Mouse (Mus musculus) yolk sac, embryonic 10.5 days (tissue): ENCODE data around the gene Pparg.

Experiments used
- DNase-seq: peaks from one replicate; pipeline ENCODE4 v3.0.0-alpha.2; 2017; ENCODE audit warnings: low spot score

The Pparg gene

DNA sequence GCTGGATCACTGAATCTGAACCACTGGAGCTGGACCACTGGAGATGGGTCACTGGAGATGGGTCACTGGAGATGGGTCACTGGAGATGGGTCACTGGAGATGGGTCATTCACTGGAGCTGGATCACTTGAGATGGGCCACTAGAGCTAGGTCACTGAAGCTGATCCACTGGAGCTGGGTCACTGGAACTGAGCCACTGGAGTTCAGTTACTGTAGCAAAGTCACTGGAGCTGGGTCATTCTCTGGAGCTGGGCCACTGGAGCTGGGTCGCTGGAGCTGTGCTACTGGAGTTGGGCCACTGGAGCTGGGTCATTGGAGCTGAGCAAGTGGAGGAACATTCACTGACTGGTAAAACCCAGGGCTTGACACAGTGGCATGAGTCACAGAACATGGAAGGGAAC lies 145.7 kb downstream of the Pparg start:
- DNase-seq: no peak

DNA sequence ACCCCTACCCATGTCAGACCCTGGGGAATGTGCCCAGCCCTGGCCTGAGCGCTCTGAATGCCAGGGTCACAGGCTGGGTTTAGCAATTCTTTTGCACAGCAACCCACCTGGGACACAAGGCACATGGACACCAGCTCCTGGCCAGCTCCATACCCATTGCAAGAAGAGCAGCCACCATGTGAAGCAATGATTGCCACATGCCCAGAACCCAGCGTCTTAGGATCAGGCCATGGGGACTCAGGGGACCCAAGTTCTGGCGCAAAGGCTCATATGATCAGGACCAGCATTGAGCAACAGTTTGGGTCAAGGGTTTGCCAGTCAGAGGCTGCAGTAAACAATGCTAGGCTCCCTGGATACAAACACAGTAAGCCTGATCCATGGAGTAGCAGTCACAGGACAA lies 150.7 kb downstream of the Pparg start:
- no peak for DNase-seq

DNA sequence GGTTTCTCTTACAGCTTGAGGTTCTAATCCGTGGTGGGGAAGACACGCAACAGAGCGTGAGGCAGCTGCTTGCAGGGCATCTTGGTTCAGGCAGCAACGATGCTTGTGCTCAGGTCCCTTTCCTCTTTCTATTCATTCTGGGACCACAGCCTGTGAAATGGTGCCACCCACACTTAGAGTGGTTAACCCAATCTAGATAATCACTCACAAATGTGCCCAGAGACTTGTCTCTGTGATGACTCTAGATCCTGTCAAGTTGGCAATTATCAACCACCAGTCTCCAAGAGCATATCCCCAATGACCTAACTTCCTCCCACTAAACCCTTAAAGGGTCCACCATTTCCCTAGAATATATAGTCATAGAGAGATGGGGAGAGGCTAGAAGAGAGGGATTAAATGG lies 152.5 kb downstream of the Pparg start:
- DNase-seq: no peak

DNA sequence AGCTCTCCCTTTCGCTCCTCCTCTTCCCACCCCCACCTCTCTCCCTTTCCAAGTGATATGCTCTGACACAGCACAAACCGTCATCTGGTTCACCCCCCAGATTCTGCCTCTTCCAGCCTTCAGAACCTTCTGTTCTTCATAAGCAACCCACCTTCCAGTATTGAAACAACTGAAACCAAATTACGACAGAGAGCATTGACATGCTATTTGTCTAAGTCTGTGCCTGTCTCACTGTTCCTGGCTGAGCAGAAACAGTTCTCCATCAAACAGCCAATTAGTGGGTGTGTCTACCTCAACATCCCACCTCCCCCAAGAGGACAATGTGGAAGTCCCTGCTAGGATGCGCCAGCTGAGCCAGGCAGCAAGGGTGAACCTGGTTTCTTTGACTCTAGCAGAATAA lies 157.2 kb downstream of the Pparg start:
- no peak for DNase-seq

DNA sequence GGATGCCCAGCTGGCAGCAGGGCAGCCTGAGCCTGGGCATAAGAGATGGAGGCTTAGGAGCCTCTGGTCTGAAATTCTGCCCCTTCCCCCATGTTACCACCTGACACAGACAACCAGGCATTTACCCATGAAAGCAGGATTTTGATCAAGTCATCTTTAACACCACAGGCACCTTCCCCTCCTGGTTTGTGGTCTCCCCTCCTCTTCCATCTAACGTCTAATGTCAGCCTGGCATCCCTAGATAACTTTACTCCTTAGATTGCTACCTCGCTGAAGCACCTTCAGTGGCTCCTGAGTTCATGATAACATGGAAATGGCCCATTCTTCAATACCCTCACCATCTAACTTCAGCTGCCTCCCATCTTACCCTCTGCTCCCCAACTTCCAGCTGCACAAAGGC lies 157.6 kb downstream of the Pparg start:
- DNase-seq: no peak

DNA sequence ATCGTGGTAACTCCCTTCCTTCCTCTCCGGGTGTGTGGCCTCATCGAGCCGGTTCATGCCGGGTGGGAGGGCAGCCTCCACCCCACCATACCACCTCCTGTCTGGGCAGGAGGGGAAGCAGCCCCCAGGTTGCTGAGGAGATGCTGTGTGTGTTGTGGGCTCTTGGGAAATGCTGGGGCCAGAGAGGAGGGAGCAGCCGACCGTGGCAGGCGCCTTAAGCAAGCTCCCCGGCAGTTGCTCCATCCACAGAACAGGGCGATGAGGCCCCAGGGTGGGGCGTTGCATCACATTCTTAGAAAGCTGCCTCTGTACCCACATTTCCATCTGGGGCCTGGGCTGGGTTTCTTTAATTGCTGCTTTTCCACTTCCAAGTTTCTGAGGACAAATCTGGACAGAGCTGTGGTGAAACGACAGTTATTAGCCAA lies 158.5 kb downstream of the Pparg start:
- no peak for DNase-seq

DNA sequence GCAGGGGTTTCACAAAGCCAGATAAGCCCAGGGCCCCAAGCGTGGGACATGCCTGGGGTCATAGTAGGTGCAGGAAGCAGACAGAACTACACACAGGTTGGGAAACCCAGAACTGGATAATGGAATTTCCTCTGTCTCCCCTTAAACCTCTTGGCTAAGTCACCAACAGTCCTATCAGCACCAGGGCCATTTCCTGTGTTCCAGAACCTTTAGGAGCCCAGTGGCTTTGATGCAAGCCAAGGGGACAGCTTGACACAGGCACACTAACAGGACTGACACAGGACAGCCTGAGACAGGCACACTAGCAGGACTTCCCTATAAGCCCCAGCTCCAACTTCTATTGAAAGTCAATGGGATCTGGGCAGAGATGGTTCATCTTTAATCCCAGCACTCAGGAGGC lies 161.2 kb downstream of the Pparg start:
- no peak for DNase-seq

DNA sequence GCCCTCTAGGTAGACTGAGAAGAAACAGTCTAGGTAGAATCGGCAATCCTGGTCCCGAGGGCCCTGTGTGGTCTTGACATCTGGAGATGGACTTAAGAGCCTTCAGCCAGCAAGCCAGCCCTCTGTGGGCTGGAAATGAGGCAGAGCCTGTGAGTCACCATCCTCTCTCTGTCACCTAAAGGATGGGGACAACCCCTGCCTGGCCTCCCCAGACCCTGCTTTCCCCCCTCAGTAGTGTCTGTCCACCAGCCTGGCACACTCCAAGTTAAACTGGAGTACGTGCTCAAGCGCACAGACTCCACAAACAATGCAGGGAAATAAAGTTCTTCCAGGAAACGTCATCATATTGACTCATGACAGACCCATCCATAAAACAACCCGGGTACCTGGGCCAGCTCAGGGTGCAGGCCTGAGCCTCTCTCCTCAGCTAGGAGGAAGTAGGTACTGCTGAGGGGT lies 162.0 kb downstream of the Pparg start:
- DNase-seq: no peak

DNA sequence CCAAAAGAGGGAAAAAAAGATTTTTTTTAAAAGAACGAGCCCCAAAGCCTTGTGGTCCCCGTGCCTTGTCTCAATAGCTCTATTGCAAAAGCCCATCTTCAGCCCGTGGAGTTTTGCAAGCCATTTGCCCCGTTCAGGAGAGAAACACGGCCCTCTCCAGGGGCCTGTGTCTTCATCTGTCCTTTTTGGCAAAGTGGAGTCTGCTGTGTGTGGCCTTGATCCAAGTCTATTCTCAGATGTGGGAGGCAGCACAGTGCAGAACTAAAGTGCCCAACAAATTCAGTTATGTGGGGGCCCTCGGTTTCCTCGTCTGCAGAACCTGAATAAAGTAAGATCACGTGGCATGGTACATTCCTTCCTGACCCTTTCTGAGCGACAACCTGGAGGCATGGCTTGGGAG lies 162.4 kb downstream of the Pparg start:
- DNase-seq: no peak

DNA sequence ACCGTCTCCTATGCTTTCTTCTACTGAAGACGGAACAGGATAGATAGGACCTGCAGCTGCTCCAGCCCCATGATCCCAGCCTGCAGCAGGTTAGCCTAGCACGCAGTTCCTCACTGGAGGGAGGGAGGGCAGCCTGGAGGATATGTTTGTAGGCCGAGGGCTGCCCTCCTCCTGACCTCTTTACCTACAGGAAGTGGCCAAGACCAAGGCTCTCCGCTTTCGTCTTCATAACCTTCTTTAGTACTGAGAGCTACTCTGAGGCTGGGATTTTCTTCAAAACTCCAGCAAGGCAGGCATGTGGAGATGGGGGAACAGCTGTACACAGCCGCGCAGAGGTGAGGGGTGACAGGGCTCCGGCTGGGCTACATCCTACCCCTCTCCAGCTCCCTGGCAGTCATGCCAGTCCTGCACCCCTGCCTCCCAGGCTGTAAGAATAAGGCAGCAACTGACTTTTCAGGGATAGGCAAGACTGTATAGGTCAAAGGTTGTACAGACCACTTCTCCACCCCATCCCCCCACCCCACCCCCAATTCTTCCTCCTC lies 163.8 kb downstream of the Pparg start:
- no peak for DNase-seq

DNA sequence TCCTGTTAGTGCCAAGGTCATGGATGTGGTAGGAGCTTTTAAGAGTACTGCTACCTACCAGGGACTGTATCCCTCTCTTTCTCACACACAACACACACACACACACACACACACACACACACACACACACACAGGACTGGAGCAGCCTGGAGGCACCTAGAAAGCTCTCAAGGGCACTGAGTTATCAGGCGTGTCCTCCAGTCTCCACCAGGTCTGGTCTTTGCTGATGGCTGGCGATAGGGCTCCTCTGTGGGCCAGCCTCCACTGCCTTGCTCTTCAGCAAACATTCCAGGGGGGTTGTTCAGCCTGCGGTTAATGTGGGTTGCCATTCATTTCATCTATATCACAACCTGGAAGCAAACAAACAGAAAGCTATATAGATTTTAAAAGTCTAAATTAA lies 166.7 kb downstream of the Pparg start:
- no peak for DNase-seq

DNA sequence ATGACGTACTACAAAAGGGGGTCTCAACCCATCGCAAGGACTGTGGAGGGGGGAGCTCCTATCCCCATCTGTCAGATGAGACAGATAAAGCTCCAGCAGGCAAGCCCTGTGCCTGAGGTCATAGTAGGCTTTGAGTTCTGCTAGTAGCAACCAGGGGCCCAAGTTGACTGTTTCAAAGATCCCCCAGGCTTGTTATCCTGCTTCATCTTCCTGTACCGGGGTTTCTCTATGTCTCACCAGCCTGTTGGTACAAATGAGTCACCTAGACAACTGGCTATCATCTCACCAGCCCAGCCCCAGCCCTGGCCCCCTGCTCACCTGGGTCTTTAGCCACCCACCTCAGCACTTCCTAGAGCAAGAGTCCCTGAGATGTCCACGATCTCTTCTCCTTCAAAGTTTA lies 167.6 kb downstream of the Pparg start:
- no peak for DNase-seq

DNA sequence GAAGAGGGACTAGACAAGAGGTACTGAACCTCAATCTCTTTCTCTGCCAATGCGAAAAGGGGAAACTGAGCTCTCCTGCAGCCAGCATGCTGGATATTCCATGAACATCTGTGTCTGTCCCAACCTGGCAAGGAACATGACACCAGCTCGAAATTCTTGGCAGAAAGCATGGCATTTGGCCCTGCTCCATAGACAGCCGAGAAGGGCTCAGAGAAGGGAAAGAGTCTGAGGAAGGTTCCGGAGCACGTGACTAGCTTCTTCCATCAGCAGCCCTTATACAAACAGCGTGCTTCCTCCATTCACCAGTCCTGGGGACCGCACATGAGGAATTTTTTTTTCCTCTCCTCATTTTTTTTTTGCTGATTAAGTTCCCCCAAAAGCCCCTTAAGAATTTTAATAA lies 173.9 kb downstream of the Pparg start:
- DNase-seq: no peak

DNA sequence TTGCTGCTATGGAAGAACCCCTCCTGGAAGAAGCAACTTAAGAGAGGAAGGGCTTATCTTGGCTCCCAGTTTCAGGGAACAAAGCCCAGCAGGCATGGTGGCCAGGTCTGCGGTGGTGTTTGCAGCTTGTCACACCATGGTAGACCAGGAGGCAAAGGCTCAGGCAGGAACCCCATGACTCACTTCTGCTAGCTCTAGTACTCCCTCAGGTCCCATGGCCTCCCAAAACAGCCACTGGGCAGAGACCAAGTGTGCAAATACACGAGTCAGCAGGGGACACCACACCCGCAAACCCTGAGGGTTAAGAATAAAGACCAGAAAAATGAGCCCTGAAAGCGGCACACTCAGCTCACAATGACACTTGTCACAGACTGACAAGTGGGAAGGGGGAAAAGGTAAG lies 175.4 kb downstream of the Pparg start:
- DNase-seq: no peak

DNA sequence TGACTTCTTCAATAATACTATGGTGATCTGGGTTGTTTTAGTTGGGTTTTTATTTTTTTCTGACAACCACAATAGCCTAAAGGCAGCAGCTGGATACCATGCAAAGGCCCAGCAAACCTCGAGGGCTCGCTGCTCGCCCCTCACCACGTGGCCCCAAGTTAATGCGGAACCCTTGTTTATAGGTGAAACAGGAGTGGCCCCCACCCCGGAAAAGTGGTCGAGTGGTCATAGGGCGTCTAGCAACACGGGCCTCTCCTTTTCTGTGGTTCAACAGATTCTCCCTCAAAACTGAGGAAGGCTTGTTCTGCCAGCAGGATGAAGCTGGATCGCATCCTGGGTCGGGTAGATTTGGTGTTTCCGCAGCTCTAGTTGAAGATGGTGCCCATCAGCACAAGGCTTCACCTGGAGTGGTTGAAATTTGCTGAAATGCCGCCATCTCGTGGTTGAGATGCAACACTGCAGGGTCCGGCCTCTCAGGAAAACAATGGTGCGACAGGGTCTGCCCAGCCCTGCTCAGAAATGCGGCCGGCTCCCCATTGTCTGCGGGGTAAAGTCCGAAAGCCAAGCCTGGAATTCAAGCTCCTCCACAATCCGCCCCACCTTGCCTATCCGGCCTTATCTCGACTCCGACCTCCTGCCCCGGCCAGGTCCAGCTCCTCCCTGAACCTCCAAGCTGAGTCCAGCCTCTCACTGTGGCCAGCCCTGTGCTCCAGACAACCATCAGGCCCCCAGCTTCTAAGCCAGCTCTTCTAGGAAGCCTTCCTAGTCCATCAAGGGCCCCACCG lies 178.1 kb downstream of the Pparg start:
- peak; percentile 91 for DNase-seq
